ENCODE assay signal across 11 mouse cellular contexts in genomic region chr7:143006756-143007598, GRCm38 (mm10). TPM values are rescaled to one million over a fixed set of nuclear protein-coding genes. Genes with fewer than 3 reads are reported as not detected.
DNase-seq lines count a peak whose midpoint lies in the region; ATAC-seq and TF ChIP-seq lines count a peak whose summit lies in the region.
"Had no signal": no experiment of that assay in that cellular context is flagged by ENCODE, and none has a peak within 500 bp of the region (broad histone marks: within the 10 kb centered on the region; RNA-seq: fewer than 3 reads in every experiment).

No protein-coding gene starts in this region.

- 91% methylated on average over 8 of the region's 8 CpGs for WGBS in forebrain, postnatal 0 days
- 88% methylated on average over 8 of the region's 8 CpGs for WGBS in forebrain, embryonic 13.5 days
- 75% methylated on average over 8 of the region's 8 CpGs for WGBS in lung, postnatal 0 days
- WGBS in embryonic facial prominence, embryonic 14.5 days: 94% methylated on average over 8 of the region's 8 CpGs
- WGBS in liver, embryonic 16.5 days (ENCODE audit: insufficient replicate concordance): 22% methylated on average over 8 of the region's 8 CpGs

- H3K4me1 ChIP-seq in forebrain, postnatal 0 days (ENCODE audit: insufficient read depth): no peaks in the 10 kb centered on the region; the same call in 1 of the 2 replicates
- H3K4me1 ChIP-seq in forebrain, embryonic 13.5 days: peaks cover 17% of the 10 kb centered on the region
- peaks cover 22% of the 10 kb centered on the region; the same call in 1 of the 2 replicates for H3K4me1 ChIP-seq in lung, postnatal 0 days (ENCODE audit: insufficient read depth, low read depth, low read length)
- peaks cover 15% of the 10 kb centered on the region for H3K4me1 ChIP-seq in embryonic facial prominence, embryonic 14.5 days (ENCODE audit: control insufficient read depth, insufficient read depth, low read length)
- peaks cover 52% of the 10 kb centered on the region for H3K4me1 ChIP-seq in liver, embryonic 16.5 days (ENCODE audit: control insufficient read depth, low read depth, low read length)

- no peak overlapping the region for H3K9ac ChIP-seq in forebrain, postnatal 0 days
- H3K9ac ChIP-seq in forebrain, embryonic 13.5 days: no peak overlapping the region
- 0 out of 2 replicates have a peak overlapping the region, but pooled peaks have one; percentile 26 for H3K9ac ChIP-seq in lung, postnatal 0 days (replicated peaks; ENCODE audit: low read depth)
- H3K9ac ChIP-seq in embryonic facial prominence, embryonic 14.5 days (ENCODE audit: low read depth, low read length): peak overlapping the region; percentile 12; the same call in 1 of the 2 replicates
- H3K9ac ChIP-seq in liver, embryonic 16.5 days (ENCODE audit: low read depth, low read length): peak overlapping the region; percentile 88

- H3K36me3 ChIP-seq in forebrain, postnatal 0 days (ENCODE audit: insufficient read depth): no peaks in the 10 kb centered on the region
- no peaks in the 10 kb centered on the region for H3K36me3 ChIP-seq in forebrain, embryonic 13.5 days (ENCODE audit: poor library complexity, severe bottlenecking)
- H3K36me3 ChIP-seq in lung, postnatal 0 days (ENCODE audit: insufficient read depth, low read length): no peaks in the 10 kb centered on the region
- H3K36me3 ChIP-seq in embryonic facial prominence, embryonic 14.5 days (ENCODE audit: control insufficient read depth, insufficient read depth, low read length): no peaks in the 10 kb centered on the region
- no peaks in the 10 kb centered on the region; the same call in 1 of the 2 replicates for H3K36me3 ChIP-seq in liver, embryonic 16.5 days (ENCODE audit: control insufficient read depth, insufficient read depth)

- 0 out of 2 replicates have a peak overlapping the region, but pooled peaks have one; percentile 50 for H3K27ac ChIP-seq in forebrain, postnatal 0 days (ENCODE audit: low read depth, low read length)
- no peak overlapping the region for H3K27ac ChIP-seq in forebrain, embryonic 13.5 days
- peak overlapping the region; percentile 75 for H3K27ac ChIP-seq in lung, postnatal 0 days (ENCODE audit: low read length)
- H3K27ac ChIP-seq in embryonic facial prominence, embryonic 14.5 days (replicated peaks; ENCODE audit: low read depth, low read length): peak overlapping the region; percentile 97
- peak overlapping the region; percentile 99 for H3K27ac ChIP-seq in liver, embryonic 16.5 days (ENCODE audit: low read length)

- no peak overlapping the region for H3K4me3 ChIP-seq in forebrain, postnatal 0 days (ENCODE audit: low read depth, low read length)
- no peak overlapping the region for H3K4me3 ChIP-seq in forebrain, embryonic 13.5 days
- H3K4me3 ChIP-seq in lung, postnatal 0 days (ENCODE audit: low read depth, low read length): no peak overlapping the region
- H3K4me3 ChIP-seq in embryonic facial prominence, embryonic 14.5 days (ENCODE audit: low read depth, low read length): no peak overlapping the region
- peak overlapping the region; percentile 68 for H3K4me3 ChIP-seq in liver, embryonic 16.5 days (ENCODE audit: low read depth, low read length)

- ATAC-seq in forebrain, postnatal 0 days: no peak
- ATAC-seq in forebrain, embryonic 13.5 days: no peak
- ATAC-seq in lung, postnatal 0 days: no peak
- no peak for ATAC-seq in embryonic facial prominence, embryonic 14.5 days (ENCODE audit: low read depth)
- ATAC-seq in liver, embryonic 16.5 days (ENCODE audit: low read depth): no peak

- H3K27me3 ChIP-seq in forebrain, postnatal 0 days (ENCODE audit: insufficient read depth, low read length): no peaks in the 10 kb centered on the region
- no peaks in the 10 kb centered on the region for H3K27me3 ChIP-seq in forebrain, embryonic 13.5 days
- no peaks in the 10 kb centered on the region for H3K27me3 ChIP-seq in lung, postnatal 0 days (replicated peaks; ENCODE audit: insufficient read depth, low read length)
- no peaks in the 10 kb centered on the region for H3K27me3 ChIP-seq in embryonic facial prominence, embryonic 14.5 days (replicated peaks; ENCODE audit: control insufficient read depth, insufficient read depth, low read length)
- H3K27me3 ChIP-seq in liver, embryonic 16.5 days (ENCODE audit: control insufficient read depth, insufficient read depth, low read depth, low read length): no peaks in the 10 kb centered on the region

- H3K9me3 ChIP-seq in forebrain, postnatal 0 days (ENCODE audit: low read length): no peaks in the 10 kb centered on the region
- H3K9me3 ChIP-seq in forebrain, embryonic 13.5 days (replicated peaks): no peaks in the 10 kb centered on the region
- H3K9me3 ChIP-seq in lung, postnatal 0 days (ENCODE audit: low read length): no peaks in the 10 kb centered on the region
- H3K9me3 ChIP-seq in embryonic facial prominence, embryonic 14.5 days (ENCODE audit: control insufficient read depth, low read length): no peaks in the 10 kb centered on the region
- no peaks in the 10 kb centered on the region for H3K9me3 ChIP-seq in liver, embryonic 16.5 days (replicated peaks; ENCODE audit: control insufficient read depth, low read length)

- no peak for TF ChIP-seq CTCF in forebrain, postnatal 0 days (IDR thresholded peaks at IDR 0.05; ENCODE audit: low read depth)
- no peak for TF ChIP-seq CTCF in lung, postnatal 0 days (IDR thresholded peaks at IDR 0.05)

- no peak for TF ChIP-seq EP300 in lung, postnatal 0 days (IDR thresholded peaks at IDR 0.05)

- H3K4me2 ChIP-seq in forebrain, postnatal 0 days (ENCODE audit: low read depth): no peak overlapping the region
- no peak overlapping the region for H3K4me2 ChIP-seq in forebrain, embryonic 13.5 days
- H3K4me2 ChIP-seq in lung, postnatal 0 days (replicated peaks; ENCODE audit: low read depth, low read length): no peak overlapping the region
- H3K4me2 ChIP-seq in embryonic facial prominence, embryonic 14.5 days (ENCODE audit: low read depth, low read length): peak overlapping the region; percentile 19; the same call in 1 of the 2 replicates
- peak overlapping the region; percentile 86 for H3K4me2 ChIP-seq in liver, embryonic 16.5 days (ENCODE audit: low read depth, low read length)

- DNase-seq in forebrain, postnatal 0 days: no peak
- DNase-seq in lung, postnatal 0 days (ENCODE audit: low spot score): peak; percentile 14
- no peak for DNase-seq in lung, postnatal 25 days (ENCODE audit: low spot score)
- no peak for DNase-seq in embryonic facial prominence, embryonic 14.5 days (ENCODE audit: low spot score)
- no peak for DNase-seq in cerebellum, postnatal 10 days
- DNase-seq in cerebellum, adult 18-20 months: no peak
- DNase-seq: kidney, postnatal 4 days; right cerebral cortex, postnatal 4 days had no signal

RNA-seq across cellular contexts. Expression of gene Tspan32, which starts 2.1 kb away (rescaled TPM):
- total RNA-seq in forebrain, postnatal 0 days (2014; rRNA removed): 1.4 TPM in 1 of 2 replicates, not detected in the other
- 0.53 and 0.56 TPM in 2 replicates for polyA plus RNA-seq in forebrain, postnatal 0 days (2015; fragmentation: Nextera tagmentation; extraction: Ambion mirVana)
- polyA plus RNA-seq in forebrain, embryonic 13.5 days (2015; fragmentation: Nextera tagmentation; extraction: Ambion mirVana): 0.81 and 0.83 TPM in 2 replicates
- 6.1 and 7.8 TPM in 2 replicates for polyA plus RNA-seq in lung, postnatal 0 days (2015; fragmentation: Nextera tagmentation; extraction: Ambion mirVana)
- polyA plus RNA-seq in embryonic facial prominence, embryonic 14.5 days (2014; fragmentation: Nextera tagmentation; extraction: Ambion mirVana): 3.5 TPM in 2 replicates
- polyA plus RNA-seq in liver, embryonic 16.5 days (2015; fragmentation: Nextera tagmentation; extraction: Ambion mirVana): 69.6 and 71.3 TPM in 2 replicates

RNA-seq across cellular contexts. Expression of gene Ascl2, which starts 37.9 kb away (rescaled TPM):
- 0.54 TPM in 1 of 2 replicates, not detected in the other for total RNA-seq in forebrain, postnatal 0 days (2014; rRNA removed)
- polyA plus RNA-seq in forebrain, postnatal 0 days (2015; fragmentation: Nextera tagmentation; extraction: Ambion mirVana): 0.44 and 0.52 TPM in 2 replicates
- polyA plus RNA-seq in forebrain, embryonic 13.5 days (2015; fragmentation: Nextera tagmentation; extraction: Ambion mirVana): 0.21 TPM in 1 of 2 replicates, not detected in the other
- 0.90 and 1.3 TPM in 2 replicates for polyA plus RNA-seq in lung, postnatal 0 days (2015; fragmentation: Nextera tagmentation; extraction: Ambion mirVana)
- 0.89 and 1.00 TPM in 2 replicates for polyA plus RNA-seq in embryonic facial prominence, embryonic 14.5 days (2014; fragmentation: Nextera tagmentation; extraction: Ambion mirVana)
- 0.29 and 0.91 TPM in 2 replicates for polyA plus RNA-seq in liver, embryonic 16.5 days (2015; fragmentation: Nextera tagmentation; extraction: Ambion mirVana)
- total RNA-seq: midbrain, postnatal 0 days had no signal

RNA-seq across cellular contexts. Expression of gene Cd81, which starts 45.6 kb away (rescaled TPM):
- total RNA-seq in forebrain, postnatal 0 days (2014; rRNA removed): 349 and 423 TPM in 2 replicates
- polyA plus RNA-seq in forebrain, postnatal 0 days (2015; fragmentation: Nextera tagmentation; extraction: Ambion mirVana): 470 and 473 TPM in 2 replicates
- polyA plus RNA-seq in forebrain, embryonic 13.5 days (2015; fragmentation: Nextera tagmentation; extraction: Ambion mirVana): 217 and 236 TPM in 2 replicates
- polyA plus RNA-seq in lung, postnatal 0 days (2015; fragmentation: Nextera tagmentation; extraction: Ambion mirVana): 724 and 747 TPM in 2 replicates
- 635 and 636 TPM in 2 replicates for polyA plus RNA-seq in embryonic facial prominence, embryonic 14.5 days (2014; fragmentation: Nextera tagmentation; extraction: Ambion mirVana)
- polyA plus RNA-seq in liver, embryonic 16.5 days (2015; fragmentation: Nextera tagmentation; extraction: Ambion mirVana): 139 and 152 TPM in 2 replicates

Comparison
In these comparisons a context has a peak if more than half of its experiments do, and no peak if none do; other contexts are left out.
1. H3K4me2 ChIP-seq: peak in embryonic facial prominence, embryonic 14.5 days (single experiment) and liver, embryonic 16.5 days (single experiment); none in forebrain, postnatal 0 days (single experiment), forebrain, embryonic 13.5 days (single experiment) and lung, postnatal 0 days (single experiment).
2. H3K9ac ChIP-seq: peak in lung, postnatal 0 days (single experiment), embryonic facial prominence, embryonic 14.5 days (single experiment) and liver, embryonic 16.5 days (single experiment); none in forebrain, postnatal 0 days (single experiment) and forebrain, embryonic 13.5 days (single experiment).